Mouse (Mus musculus): ENCODE data around the gene Vdac2. TPM values are rescaled to one million over a fixed set of nuclear protein-coding genes. Genes with fewer than 3 reads are reported as not detected.

Gene Vdac2
- total and polyA plus RNA-seq, 3 experiments = 268 to 475 (median 461) TPM

DNA sequence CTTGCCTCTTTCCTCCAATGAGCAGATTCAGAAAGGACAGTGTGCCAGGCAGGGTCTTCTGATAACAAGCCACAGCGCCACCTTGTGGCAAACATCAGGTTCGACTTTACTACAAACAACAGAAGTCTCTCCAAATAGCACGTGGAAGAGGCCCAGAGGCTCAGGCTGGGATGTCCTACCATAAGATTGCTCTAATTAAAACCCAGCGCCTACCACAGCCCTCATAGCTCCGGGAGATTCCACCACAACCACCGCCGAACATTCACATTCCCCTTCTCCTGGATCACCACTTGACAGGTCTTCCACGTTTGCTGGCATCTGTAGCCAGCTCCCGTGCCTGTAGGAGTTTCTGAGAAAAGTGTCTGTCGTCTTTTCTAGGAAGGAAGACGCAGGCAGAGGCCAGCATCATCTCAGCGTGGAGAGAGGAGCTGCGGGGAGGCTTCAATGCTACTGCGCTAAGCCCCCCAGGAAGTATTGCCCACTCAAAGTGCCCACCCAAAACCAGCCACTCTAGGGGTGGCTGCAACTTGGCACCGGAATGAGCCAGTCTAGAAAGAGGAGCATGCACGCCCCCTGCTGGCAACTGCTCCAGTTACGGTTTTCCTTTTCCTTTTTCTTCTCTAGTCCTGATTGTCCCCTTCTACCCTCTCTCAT, 28.5 kb downstream of the Vdac2 start:
- peaks cover 0 to 11% of the 10 kb centered on the region in 2 experiments for H3K36me3 ChIP-seq (replicated peaks in 1 of 2; ENCODE audit: control insufficient read depth in 1 of 2, insufficient read depth in 1 of 2, low read length in 1 of 2)
- H3K79me2 ChIP-seq (replicated peaks; ENCODE audit: control insufficient read depth, extremely low read depth, insufficient read depth, poor library complexity, severe bottlenecking) = no peaks in the 10 kb centered on the region
- dilution Hi-C loops (cut with MboI; ENCODE audit: extremely low pct_ligation_motif_present, extremely low pct_unique_long_range_greater_than_20kb, low sequenced_read_pairs) = no loop called here
- 0 out of 2 replicates have a peak overlapping the region, but pooled peaks have one; percentile 35 for H3K9ac ChIP-seq (ENCODE audit: insufficient read depth, low read depth)
- peak; percentile 94 for DNase-seq (ENCODE audit: extremely low read depth)
- no peaks in the 10 kb centered on the region for H3K9me3 ChIP-seq (replicated peaks; ENCODE audit: low read length)
- peak overlapping the region in 1 of 3 experiments; percentile 18 for H3K4me3 ChIP-seq (replicated peaks in 1 of 3; ENCODE audit: low read depth in 2 of 3, low read length in 2 of 3, poor library complexity in 1 of 3)
- no peak for TF ChIP-seq ZMIZ1 (IDR thresholded peaks at IDR 0.05; ENCODE audit: low read depth, low read length)
- peak; percentile 66 for TF ChIP-seq NELFE (IDR thresholded peaks at IDR 0.05; ENCODE audit: low read depth, low read length)
- TF ChIP-seq HCFC1 (IDR thresholded peaks at IDR 0.05; ENCODE audit: low read depth, low read length) = peak; percentile 8; the same call in 1 of the 2 replicates
- TF ChIP-seq IRF4 (IDR thresholded peaks at IDR 0.05; ENCODE audit: low read depth, low read length) = no peak
- peak; percentile 91 for TF ChIP-seq MAX (IDR thresholded peaks at IDR 0.05; ENCODE audit: low read length)
- no peak for TF ChIP-seq USF2 (conservative IDR thresholded peaks at IDR 0.05; ENCODE audit: low read depth, low read length)
- TF ChIP-seq BHLHE40 (IDR thresholded peaks at IDR 0.05; ENCODE audit: low read depth, low read length) = peak; percentile 73
- TF ChIP-seq RCOR1 (conservative IDR thresholded peaks at IDR 0.05; ENCODE audit: low read depth, low read length) = 0 out of 2 replicates have a peak, but pooled peaks have one; percentile 27
- no peak for TF ChIP-seq GABPA (IDR thresholded peaks at IDR 0.05; ENCODE audit: insufficient replicate concordance, low read depth, low read length)
- TF ChIP-seq SIN3A (IDR thresholded peaks at IDR 0.05; ENCODE audit: low read length) = peak; percentile 78
- TF ChIP-seq JUN (IDR thresholded peaks at IDR 0.05; ENCODE audit: insufficient read depth, low read depth, low read length) = no peak
- no peak for TF ChIP-seq TBP (conservative IDR thresholded peaks at IDR 0.05; ENCODE audit: low read depth, low read length)
- TF ChIP-seq POLR2AphosphoS2 (IDR thresholded peaks at IDR 0.05; ENCODE audit: low read depth, low read length) = no peak
- no peak for TF ChIP-seq MAFK (IDR thresholded peaks at IDR 0.05; ENCODE audit: insufficient replicate concordance, low read length)
- no peak for TF ChIP-seq CHD2 (IDR thresholded peaks at IDR 0.05; ENCODE audit: low read length)
- no peak for TF ChIP-seq MEF2A (IDR thresholded peaks at IDR 0.05; ENCODE audit: borderline replicate concordance, low read depth, low read length)
- no peak for TF ChIP-seq ZNF384 (IDR thresholded peaks at IDR 0.05; ENCODE audit: low read depth, low read length)
- TF ChIP-seq CHD1 (IDR thresholded peaks at IDR 0.05; ENCODE audit: low read depth, low read length) = no peak
- no peak for TF ChIP-seq ELF1 (IDR thresholded peaks at IDR 0.05; ENCODE audit: low read depth, low read length)
- TF ChIP-seq E2F4 (IDR thresholded peaks at IDR 0.05; ENCODE audit: insufficient replicate concordance, low read depth, low read length) = no peak
- no peak for TF ChIP-seq ZC3H11A (IDR thresholded peaks at IDR 0.05; ENCODE audit: low read depth, low read length)
- TF ChIP-seq USF1 (IDR thresholded peaks at IDR 0.05; ENCODE audit: low read depth, low read length) = no peak
- no peak for TF ChIP-seq UBTF (IDR thresholded peaks at IDR 0.05; ENCODE audit: low read depth, low read length)
- TF ChIP-seq RAD21 (IDR thresholded peaks at IDR 0.05; ENCODE audit: low read depth, low read length) = peak; percentile 54
- TF ChIP-seq KAT2A (IDR thresholded peaks at IDR 0.05; ENCODE audit: insufficient replicate concordance, low read length) = no peak
- TF ChIP-seq ETS1 (conservative IDR thresholded peaks at IDR 0.05; ENCODE audit: low read depth, low read length) = no peak
- TF ChIP-seq TCF12 (IDR thresholded peaks at IDR 0.05; ENCODE audit: low read depth, low read length) = peak; percentile 39; the same call in 1 of the 2 replicates
- peak; percentile 97 for TF ChIP-seq MYC (IDR thresholded peaks at IDR 0.05; ENCODE audit: low read depth, low read length)
- TF ChIP-seq POLR2A (IDR thresholded peaks at IDR 0.05; ENCODE audit: low read depth, low read length) = peak; percentile 35; the same call in 1 of the 2 replicates
- peak; percentile 59 to 85 for TF ChIP-seq CTCF (conservative IDR thresholded peaks at IDR 0.05 in 1 of 2, IDR thresholded peaks at IDR 0.05 in 1 of 2; ENCODE audit: low read depth in 2 of 2, low read length in 2 of 2)
- TF ChIP-seq SMC3 (IDR thresholded peaks at IDR 0.05; ENCODE audit: low read depth, low read length) = peak; percentile 54
- no peak for TF ChIP-seq ZKSCAN1 (IDR thresholded peaks at IDR 0.05; ENCODE audit: borderline replicate concordance, low read depth, low read length)
- TF ChIP-seq JUND (conservative IDR thresholded peaks at IDR 0.05; ENCODE audit: low read depth, low read length) = no peak
- TF ChIP-seq MXI1 (IDR thresholded peaks at IDR 0.05; ENCODE audit: low read depth, low read length) = peak; percentile 85
- no peak for TF ChIP-seq MAZ (IDR thresholded peaks at IDR 0.05; ENCODE audit: low read depth, low read length)
- no peak for TF ChIP-seq PAX5 (IDR thresholded peaks at IDR 0.05; ENCODE audit: low read length)
- TF ChIP-seq NRF1 (IDR thresholded peaks at IDR 0.05; ENCODE audit: low read depth, low read length) = 0 out of 2 replicates have a peak, but pooled peaks have one; percentile 16
- TF ChIP-seq EP300 (IDR thresholded peaks at IDR 0.05; ENCODE audit: low read length) = no peak
- H3K4me2 ChIP-seq (ENCODE audit: insufficient read depth, low read depth, poor library complexity, severe bottlenecking) = peak overlapping the region; percentile 70
- no peaks in the 10 kb centered on the region for H3K27me3 ChIP-seq (replicated peaks)
- H3K27ac ChIP-seq (ENCODE audit: insufficient read depth, low read depth) = no peak overlapping the region
- peaks cover 7 to 44% of the 10 kb centered on the region in 2 experiments for H3K4me1 ChIP-seq (ENCODE audit: control insufficient read depth in 1 of 2, insufficient read depth in 2 of 2)
- in situ Hi-C loops (cut with MboI; ENCODE audit: low pct_ligation_motif_present, low pct_unique_long_range_greater_than_20kb, low sequenced_read_pairs) = loop anchor here (5.0 to 10.0 kb wide), 2 partner anchors 41 to 719 kb away; no protein-coding TSS in a partner anchor
